Mouse (Mus musculus) cerebellum, postnatal 25 days (tissue): ENCODE measurements around the gene C1qa.
A peak's percentile ranks its signal among the peaks of the same experiment; 100 is the strongest.

Experiments used
- DNase-seq, 2 experiments: peaks; one replicate each; pipeline ENCODE4 v3.0.0; 2021; ENCODE audit warnings: mixed read lengths in 2 of 2

The C1qa gene

DNA sequence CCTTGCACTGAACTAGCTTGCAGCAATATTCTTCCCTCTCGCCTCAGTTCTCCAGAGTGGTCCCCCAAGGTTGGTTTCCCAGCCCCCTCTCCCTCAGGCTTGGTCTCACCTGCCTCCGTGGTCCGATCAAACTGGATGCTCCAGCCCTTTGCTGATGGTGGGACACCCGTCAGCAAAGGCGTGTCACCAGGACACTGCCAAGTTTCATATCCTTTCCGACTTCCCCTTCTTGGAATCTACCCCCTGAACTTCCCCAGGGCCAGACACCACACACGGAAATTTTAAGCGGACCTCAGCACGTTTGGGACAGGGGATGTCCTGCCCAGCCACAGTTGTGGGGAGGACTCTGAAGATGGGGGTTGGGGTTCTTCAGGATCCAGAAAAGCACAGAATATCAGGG, at the start of gene C1qa:
Gene C1qa, minus strand, starts transcription at position 167 of the 400 bp plus-strand sequence.
- no peak for DNase-seq

DNA sequence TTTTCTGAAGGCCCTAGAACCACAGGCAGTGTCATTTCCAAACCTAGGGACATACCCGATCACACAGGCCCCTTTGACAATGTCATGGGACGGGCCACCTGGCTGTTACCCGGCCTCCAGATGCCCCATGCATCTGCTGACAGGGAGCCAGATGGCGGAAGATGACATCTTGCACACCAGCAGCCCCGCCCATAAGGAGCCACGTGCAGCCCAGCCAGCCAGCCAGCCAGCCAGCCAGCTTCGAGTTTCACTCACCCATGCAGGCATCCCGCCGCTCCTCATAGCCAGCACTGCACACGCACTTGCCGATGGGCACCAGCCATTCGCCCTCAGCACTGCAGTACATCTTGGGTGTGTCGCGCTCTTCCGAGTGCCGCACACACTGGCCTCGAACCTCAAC, 46.8 kb upstream of the C1qa start:
- no peak for DNase-seq

DNA sequence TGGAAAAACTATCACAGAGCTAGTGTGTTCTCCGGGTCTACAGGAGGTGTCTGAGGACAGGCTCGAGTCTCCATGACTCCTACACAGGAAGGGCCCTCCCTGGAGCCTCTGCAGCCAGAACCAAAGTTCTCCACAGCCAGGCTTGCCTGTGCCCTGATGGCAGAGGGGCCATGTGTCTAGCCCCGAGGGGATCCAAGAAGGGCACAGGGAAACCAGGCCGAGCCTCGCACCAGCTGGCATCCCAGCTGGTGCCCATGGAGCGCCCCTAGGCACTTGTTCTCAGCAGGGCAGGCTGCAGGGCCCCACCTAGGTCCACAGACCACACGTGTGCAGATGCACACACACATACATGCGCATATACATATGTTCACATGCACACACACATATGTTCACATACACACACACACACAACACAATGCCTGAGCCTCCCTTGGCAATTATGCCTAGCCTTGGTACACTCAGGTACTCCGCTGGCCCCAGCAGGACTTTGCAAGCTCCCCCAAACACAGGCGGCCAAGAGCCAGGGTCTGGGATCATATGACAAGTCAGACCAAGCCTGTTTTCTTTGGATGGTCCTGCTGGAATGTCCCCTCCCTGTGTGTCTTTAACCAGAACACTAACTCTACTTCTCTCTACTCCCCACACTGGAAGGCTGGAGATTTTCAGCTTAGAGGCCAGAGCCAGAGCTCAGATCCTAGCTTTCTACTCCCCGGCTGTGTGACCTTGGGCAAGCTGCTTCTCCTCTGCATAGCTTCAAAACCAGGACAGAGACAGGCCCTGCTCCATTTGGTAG, 46.2 kb upstream of the C1qa start:
- peak; percentile 54 to 64 for DNase-seq

DNA sequence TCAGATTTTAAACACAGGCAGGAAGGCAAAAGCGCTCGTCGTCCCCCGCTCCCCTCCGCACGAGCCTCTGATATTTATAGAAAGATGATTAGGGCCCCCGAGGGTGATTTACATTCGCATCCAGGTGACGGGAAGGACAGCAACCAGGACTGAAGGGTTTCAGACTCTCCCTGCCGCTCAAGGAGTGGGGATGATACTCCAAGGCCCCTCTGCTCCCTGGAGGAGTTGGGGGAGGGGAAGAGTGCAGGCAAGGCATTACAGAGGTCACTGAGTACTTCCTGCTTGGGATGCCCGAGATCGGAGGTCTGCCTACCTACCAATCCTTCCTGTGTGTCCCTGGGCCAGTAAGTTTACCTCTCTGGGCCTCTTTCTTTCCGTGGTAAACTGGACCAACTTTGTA, 44.6 kb upstream of the C1qa start:
- no peak for DNase-seq

DNA sequence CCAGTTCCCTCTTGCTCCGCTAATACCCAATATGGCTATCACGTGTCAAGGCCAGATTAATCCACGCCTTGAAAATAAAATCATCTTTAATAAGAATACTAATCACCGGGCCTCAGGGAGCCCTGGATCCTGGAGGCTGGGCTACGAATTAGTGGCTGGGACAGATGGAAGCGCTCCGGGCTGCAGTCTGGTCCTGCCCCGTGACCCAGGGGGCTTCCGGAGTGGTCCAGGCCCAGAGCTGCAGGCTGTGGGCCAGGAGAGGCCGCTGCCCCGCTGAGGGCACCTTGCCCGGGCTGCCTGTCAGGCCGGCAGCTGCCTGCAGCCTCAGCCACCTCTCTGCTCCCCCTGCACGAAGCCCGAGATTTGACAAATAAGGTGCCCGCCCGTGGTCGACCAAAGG, 44.2 kb upstream of the C1qa start:
- peak; percentile 81 to 84 for DNase-seq

DNA sequence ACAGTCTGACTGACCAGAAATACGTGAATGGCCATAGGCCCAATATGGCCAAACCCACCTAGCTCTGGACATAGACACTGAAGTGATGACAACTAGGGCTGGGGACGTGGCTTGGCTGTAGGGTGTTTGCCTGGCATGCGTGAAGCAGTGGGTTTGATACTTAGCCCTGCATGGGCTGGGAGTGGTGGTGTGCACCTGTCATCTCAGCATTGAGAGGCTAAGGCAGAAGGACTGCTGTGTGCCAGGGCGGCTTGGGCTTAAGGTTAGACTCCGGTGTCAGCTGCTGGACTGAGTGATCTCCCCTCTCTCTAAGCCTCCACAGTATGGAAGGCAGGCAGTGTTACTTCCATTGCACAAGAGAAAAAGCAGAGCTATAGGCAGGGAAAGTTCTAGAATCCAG, 39.3 kb upstream of the C1qa start:
- DNase-seq = no peak

DNA sequence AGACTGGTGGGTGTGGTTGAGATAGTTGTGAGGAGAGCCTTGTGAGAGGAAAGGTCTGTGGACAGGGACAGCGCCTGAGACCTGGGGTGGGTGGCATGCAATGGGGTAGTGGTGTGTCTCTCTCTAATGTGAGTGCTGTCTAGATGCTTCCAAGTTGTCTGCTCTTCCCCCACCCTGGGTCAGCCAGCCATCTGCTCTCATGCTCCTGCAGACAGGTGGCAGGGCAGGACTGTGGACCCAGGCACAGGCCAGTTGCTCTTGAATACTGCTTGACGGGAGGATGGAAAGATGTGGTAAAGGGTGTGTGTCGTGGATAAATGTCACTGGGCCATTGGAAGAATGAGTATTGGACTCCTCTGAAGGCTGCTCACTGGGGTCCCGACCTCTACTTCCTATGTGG, 38.7 kb upstream of the C1qa start:
- DNase-seq = peak; percentile 71 to 83

DNA sequence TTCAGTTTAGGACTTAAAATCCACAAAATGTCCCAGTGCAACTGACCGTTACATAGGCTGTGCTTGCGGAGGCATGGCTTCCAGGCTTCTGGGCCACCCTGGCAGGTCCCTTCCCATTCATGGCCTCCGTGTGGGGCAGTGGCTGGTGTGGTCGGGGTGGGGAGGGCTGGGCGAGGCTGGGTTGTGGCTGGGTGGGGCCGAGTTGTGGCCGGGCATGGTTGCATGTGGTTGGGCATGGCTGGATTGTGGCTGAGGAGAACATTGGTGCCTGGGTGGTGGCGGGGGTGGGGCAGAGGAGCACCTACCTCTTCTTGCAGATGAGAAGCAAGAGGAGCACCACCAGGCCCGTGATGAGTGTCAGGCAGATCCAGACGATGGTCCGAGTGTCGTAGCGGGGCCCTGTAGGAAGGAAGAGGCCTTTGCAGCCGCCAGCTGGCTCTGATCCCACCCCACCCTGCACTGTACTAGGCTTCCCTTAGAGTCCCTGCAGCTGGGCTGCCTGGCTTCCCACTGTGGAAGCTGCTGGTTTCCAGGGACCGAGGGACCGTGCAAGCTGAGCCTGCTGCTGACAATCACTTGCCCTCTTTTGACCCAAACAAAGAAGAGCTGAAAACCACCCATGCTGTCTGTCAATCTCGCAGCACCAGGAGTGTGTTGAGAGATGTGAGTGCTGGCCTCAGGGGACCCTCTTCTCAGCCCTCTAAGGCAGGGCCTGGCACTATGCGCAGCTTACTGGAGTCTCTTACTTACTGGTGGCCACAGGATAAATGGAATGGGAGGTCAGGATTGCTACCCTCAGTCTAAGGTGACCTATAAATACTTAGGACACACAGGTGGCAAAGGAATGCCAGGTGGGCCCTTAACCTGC, 36.4 kb upstream of the C1qa start:
- DNase-seq = no peak

DNA sequence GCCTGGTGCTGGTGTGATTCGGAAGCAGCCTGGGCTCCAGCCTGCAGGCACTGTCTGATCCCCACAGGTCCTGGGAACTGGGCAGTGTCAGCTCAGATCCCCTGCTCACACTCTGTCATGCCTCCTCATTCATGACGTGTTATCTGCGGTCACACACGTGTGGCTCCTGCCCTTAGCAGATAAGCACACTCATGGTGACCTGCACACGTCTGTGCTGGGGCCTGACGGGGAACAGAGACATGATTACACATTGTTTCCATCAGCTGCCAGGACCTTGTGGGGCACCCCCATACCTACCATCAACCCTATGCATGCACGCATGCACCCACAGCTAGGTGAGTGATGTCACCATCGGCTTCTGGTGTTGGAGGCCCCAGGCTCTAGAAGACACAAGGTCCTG, 31.9 kb upstream of the C1qa start:
- DNase-seq = no peak

DNA sequence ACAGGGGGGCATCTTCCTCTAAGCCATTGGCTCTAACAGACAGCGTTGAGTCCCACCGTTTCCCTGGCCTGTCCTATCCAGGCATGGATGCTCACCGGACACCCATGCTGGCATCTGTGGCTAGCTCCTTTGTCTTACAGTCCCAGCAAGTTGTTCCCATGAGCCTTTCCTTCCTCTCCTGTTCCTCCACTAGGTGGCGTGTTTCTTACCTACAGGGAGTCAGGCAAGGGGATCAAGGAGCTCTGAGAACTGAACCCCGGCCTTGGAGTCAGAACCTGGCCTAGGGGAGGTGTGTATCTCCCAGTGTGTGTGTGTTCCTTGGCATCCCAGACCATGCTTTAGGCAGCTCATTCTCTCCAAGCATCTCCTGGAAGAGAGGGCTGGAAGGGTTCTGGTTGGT, 30.3 kb upstream of the C1qa start:
- DNase-seq = peak in 1 of 2 experiments; percentile 60

DNA sequence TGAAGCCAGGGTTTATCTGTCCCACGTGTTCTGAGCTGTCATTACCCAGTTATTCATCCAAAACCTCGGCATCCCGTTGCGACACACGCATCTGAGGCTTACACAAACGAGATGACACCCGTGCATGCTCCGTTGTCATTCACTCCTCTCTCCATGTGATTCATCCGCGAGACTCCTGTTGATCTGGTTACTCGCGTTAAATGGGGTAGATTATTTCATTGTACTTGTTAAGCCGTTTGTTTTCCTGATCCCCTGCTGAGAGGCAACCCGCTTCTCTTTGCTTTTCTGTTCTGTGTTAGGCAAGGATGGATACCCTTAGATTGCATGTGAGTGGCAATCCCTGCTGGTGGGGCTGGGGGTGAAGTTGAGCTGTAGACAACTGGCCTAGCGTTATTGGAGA, 27.2 kb upstream of the C1qa start:
- no peak for DNase-seq

DNA sequence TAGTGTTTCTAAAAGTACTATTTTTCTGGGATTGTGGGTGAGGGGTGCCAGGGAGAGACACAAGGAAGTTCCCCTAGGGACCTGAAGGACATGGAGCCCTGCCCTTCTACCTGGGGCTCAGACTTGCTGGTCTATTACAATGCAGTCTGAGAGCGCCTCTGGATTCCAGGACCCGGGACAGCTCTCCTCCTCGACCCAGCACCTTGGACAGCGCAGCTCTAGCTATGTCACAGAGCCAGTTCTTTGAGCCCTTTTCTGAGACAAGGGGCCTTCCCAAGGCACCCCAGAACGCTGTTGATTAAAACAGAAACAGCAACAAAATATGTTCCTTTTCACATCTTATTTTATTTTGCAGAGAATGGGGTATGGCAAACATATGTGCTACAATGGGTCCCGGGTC, 25.9 kb upstream of the C1qa start:
- DNase-seq = no peak

DNA sequence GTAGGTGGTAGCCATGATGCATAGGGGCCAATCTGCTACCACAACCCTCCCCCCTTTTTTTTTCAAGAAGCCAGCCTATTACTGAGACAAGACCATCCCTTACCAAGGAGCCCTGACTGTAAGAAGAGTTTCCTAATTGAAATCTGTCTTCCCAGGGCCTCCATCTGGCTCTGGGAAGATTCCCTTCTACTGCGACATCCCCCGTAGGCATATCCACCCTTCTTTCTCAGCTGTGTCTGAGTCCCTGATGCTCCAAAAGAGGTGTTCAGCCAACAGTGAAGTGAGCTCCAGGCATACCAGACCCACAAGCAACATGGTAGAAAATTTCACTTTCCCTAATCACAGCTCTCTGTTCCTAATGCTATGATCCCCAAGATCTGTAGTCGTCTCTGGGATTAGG, 20.9 kb upstream of the C1qa start:
- no peak for DNase-seq

DNA sequence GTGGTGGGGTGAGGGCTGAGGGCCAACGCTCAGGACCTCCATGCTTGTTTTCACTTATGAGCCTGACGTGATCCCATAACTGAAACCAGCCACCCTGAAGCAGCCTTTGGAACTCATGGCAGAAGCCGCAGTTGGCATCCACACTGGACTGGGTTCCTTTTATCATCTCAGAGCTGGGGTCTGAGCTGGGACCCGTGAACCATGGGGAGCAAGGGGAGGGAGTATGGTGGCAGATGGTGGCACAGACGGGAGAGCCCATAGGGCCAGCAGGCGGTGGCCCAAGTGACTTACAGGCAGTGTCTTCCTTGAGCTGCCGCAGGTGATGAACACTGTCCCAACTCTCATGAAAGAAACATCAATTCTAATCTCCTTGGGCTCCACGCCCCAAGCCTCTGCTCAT, 20.2 kb upstream of the C1qa start:
- DNase-seq = peak in 1 of 2 experiments; percentile 25

DNA sequence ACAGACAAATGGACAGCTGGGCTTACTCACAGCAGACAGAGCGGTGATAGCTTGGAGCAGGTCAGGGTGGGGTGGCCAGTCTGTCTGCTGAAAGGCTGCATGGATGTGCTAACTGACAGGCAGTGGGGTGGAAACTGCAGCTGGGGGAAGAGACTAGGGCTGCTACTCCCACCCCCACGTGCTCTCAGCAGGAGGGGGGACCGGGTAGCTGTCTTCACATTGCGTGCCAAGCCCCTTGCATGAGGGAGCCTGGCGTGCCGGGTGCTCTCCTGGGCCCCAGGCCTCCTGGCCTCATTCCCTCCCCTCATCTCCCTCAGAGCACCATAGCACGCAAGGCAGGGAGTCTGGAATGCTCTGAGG, 18.5 kb upstream of the C1qa start:
- DNase-seq = no peak

DNA sequence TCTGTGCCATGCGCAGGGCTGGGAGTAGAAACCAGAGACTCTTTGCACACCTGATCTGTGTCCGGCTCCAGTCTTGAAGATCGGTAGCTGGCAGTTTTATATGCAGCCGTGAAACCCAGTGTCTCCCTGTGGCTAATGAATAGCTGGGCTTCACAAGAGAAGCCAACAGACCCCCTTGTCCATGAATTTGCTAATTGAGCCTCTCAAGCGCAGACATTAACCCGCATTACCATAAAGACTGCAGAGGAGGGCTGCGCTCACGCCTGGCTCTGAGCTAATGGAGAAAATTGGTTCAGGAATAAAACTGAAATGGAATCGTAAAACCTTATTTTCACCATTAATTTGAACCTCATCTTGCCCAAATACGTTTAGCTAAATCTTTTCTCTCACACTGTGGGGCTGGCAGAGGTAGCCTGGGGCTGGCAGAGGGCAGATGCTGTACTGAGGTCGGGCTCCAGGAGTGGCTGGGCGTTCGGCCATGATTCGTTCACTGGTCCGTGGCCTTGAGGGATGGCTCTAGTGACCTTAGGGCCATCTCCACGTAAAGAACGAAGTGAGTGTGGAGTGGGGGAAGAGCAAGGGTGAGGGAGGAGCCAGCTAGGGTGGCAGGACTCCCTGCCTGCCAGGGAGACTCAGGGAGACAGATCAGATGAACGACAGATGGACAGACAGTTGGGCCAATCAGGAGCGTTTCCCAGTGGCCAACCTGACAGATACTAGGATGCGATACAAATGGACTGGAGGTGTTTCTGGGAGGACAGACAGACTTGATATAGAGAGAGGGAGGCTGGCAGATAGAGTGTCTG, 18.0 kb upstream of the C1qa start:
- DNase-seq = peak; percentile 67 to 76

DNA sequence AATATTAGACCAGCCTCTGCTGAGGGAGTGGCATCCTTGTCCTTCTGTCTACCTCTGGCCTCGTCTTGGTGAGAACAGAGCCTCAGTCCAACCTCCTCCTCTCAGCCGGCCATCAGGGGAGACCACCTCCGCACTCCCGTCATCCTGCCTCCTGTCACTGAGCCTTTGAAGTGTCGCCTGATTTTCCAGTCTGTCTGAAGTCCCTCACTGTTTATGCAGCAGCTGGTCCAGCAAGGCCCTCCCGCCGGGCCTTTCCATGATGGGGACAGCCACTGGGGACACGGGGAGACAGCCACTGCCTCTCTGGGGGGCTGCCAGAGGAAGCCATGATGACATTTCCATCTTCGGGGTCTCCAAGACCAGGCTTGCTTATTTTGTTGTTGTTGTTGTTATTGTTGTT, 14.2 kb upstream of the C1qa start:
- no peak for DNase-seq

DNA sequence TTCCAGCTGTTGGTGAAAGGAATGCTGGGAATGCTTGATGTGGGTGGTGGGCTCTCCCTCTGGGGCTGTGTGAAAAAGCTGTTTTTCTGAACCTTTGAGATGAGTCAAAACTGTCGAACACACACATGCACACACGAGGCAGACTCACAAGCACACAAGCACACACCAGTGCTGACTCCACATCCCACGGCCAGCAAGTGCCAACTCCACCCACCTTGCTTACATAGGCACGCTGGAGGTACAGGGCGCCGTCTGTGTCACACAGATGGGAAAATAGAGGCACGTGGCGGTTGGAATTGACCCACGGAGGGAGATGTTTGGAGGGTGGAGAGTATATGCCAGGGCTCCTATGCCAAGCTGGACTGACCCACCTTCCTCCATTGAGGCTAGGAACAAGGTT, 13.2 kb upstream of the C1qa start:
- DNase-seq = no peak

DNA sequence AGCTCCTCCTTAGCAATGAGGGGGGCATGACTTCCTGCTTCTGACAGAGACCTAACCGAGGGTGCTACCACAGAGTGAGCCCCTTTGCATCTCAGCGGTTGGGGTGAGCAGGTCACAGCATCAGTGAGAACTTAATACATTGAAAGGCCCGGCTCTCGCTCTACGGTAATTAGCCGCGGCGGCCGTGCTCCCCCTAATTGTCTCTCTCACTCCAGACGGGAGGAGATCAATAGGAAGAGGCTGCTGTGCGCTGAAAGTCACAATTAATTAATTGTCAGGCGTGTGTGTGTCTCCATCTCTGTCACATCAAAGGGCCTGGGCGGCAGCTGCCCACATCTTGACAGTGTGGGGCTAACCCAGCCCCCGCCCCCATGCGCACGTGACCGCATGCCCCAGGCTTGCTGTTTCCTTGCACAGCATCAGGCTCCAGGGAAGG, 12.6 kb upstream of the C1qa start:
- no peak for DNase-seq

DNA sequence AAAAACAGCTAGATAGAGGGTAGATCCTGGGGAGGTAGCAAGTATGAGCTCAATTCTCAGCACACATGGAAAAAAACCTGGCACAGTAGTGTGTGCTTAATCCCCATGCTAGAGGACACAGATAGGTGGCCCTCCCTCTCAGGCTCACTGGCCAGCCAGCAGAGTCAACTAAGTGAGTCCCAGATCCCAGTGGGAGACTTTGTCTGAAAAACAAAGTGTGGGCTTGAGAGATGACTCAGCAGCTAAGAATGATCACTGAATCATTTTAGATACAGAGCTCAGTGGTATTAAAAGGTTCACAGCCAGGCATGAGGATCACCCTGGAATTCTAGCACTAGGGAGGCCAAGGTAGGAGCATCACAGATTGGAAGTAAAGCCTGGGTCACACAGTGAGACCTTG, 9.2 kb upstream of the C1qa start:
- no peak for DNase-seq

DNA sequence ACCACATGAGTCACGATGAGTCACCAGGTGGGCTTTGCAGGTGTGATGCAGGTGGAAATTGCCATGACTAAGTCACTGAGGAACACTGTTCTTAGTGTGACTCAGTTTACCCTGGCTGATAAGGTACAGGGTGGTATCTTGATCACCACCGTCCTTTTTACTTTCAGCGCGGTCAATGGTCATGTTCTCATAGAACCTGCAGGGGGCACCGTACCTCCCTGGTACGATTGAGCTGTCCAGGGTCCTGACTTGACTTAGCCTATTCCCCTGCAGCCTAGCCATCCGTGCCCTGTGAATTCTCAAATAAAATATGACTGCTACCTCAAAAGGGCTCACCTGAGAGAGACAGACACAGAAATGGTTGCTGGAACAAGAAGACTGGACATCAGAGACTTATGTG, 8.4 kb upstream of the C1qa start:
- peak in 1 of 2 experiments; percentile 46 for DNase-seq

DNA sequence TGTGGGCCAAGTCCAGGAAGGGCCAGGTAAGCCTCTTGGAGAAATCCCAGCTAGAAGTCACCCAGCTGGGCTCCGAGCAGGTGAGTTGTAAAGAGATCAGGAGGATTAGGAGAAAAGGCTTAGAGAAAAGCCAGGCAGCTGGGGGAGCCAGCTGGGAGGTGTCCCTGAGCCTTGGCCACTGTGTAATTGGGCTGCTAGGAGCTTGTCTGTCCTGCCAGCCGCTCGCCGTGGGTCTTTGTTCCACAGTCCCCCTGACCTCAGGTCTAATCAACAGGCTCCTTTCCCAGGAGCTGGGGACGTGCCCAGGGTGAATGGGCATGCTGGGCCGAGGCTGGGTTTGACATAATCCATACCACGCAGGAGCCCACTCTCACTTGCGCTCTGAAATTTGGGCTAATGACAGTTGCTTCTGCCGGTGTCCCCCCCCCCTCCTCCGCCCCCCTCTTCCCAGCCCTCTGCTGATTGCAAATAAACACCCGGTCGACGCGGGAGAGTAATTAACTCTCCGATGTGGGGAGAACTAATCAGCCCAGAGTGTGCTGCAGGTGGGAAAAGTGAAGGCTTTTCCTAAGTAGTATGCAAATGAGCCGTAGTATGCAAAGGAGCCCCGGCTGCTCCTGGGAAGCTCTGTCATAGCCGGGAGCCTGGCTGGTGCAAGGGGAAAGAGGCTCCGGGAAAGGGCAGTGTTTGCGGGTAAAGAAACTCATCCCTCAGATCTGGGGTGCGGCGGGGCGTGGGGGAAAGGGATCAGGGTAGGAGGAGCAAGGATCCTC, 6.3 kb upstream of the C1qa start:
- DNase-seq = no peak

DNA sequence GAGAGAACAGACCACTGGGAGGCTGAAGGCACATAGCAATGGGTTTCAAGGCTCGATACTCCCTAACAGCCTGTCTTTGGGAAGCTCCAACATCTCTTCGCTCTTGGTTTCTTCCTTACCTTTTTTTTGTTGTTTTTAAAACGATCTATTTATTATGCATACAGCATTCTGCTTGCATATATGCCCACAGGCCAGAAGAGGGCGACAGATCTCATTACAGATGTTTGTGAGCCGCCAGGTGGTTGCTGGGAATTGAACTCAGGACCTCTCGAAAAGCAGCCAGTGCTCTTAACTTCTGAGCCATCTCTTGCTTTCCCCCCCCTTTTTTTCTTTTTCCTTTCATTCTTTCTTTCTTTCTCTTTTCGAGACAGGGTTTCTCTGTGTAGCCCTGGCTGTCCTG, 551 bp upstream of the C1qa start:
- no peak for DNase-seq
